ENCODE assay signal across 9 mouse cellular contexts in the genomic region with DNA sequence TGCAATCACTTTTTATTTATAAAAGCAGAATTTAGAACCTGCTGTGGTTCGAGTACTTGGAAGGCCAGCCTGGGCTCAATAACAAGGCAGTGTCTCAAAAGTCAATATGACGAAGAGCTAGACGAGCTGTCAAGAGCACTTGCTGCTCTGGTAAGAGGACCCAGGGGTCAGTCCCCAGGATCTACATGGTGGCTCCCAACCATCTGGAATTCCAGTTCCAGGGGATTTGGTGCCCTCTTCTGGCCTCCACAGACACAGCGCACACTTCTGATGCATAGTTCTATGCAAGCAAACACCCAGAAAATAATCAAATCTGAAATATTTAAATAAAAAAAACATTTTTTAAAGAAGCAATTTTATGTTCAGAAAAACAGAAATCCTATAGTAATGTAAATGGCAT. TPM values are rescaled to one million over a fixed set of nuclear protein-coding genes. Genes with fewer than 3 reads are reported as not detected.
DNase-seq lines count a peak whose midpoint lies in the region; ATAC-seq and TF ChIP-seq lines count a peak whose summit lies in the region.
"Had no signal": no experiment of that assay in that cellular context is flagged by ENCODE, and none has a peak within 500 bp of the region (broad histone marks: within the 10 kb centered on the region; RNA-seq: fewer than 3 reads in every experiment).

No protein-coding gene starts in this region.

- TF ChIP-seq EP300 in liver, embryonic 14.5 days (IDR thresholded peaks at IDR 0.05; ENCODE audit: low read depth), result no peak

- DNase-seq in cerebellum, postnatal 10 days, result peak; percentile 33 to 46
- DNase-seq in cerebellum, adult 8-10 months, result no peak
- DNase-seq in liver, embryonic 14.5 days (ENCODE audit: low read depth in 3 of 3, low spot score in 3 of 3), result no peak
- no peak for DNase-seq in liver, embryonic 11.5 days (ENCODE audit: low spot score)
- DNase-seq in retina, postnatal 1 day, result peak; percentile 35
- DNase-seq in frontal cortex, postnatal 10 days (ENCODE audit: low spot score in 2 of 2), result no peak

- H3K9ac ChIP-seq in liver, embryonic 14.5 days (replicated peaks), result no peak overlapping the region
- no peak overlapping the region for H3K9ac ChIP-seq in liver, embryonic 11.5 days (ENCODE audit: low read depth, low read length)
- no peak overlapping the region for H3K9ac ChIP-seq in heart, embryonic 11.5 days (ENCODE audit: low read depth, low read length)
- H3K9ac ChIP-seq: embryonic facial prominence, embryonic 12.5 days had no signal

- no peaks in the 10 kb centered on the region for H3K27me3 ChIP-seq in liver, embryonic 14.5 days (ENCODE audit: control insufficient read depth, insufficient read depth, low read length)
- no peaks in the 10 kb centered on the region for H3K27me3 ChIP-seq in liver, embryonic 11.5 days (replicated peaks; ENCODE audit: control insufficient read depth, insufficient read depth, low read length)
- H3K27me3 ChIP-seq in heart, embryonic 11.5 days (ENCODE audit: control insufficient read depth, insufficient read depth, low read length), result no peaks in the 10 kb centered on the region
- H3K27me3 ChIP-seq: embryonic facial prominence, embryonic 12.5 days had no signal

- WGBS in liver, embryonic 14.5 days (ENCODE audit: insufficient replicate concordance), result 83% methylated on average over 4 of the region's 4 CpGs
- WGBS in liver, embryonic 11.5 days, result 94% methylated on average over 4 of the region's 4 CpGs
- WGBS in heart, embryonic 11.5 days (ENCODE audit: insufficient replicate concordance), result 87% methylated on average over 4 of the region's 4 CpGs

- no peak overlapping the region for H3K4me3 ChIP-seq in liver, embryonic 14.5 days (ENCODE audit: insufficient read depth in 1 of 2, low read depth in 2 of 2, low read length in 2 of 2)
- no peak overlapping the region for H3K4me3 ChIP-seq in liver, embryonic 11.5 days (ENCODE audit: low read depth, low read length)
- H3K4me3 ChIP-seq in cortical plate, adult 2 months (ENCODE audit: insufficient read depth, low read length), result no peak overlapping the region
- H3K4me3 ChIP-seq in heart, embryonic 11.5 days (ENCODE audit: low read depth, low read length), result no peak overlapping the region
- H3K4me3 ChIP-seq: embryonic facial prominence, embryonic 12.5 days had no signal

- peaks cover 15% of the 10 kb centered on the region for H3K36me3 ChIP-seq in liver, embryonic 14.5 days (replicated peaks; ENCODE audit: control insufficient read depth, insufficient read depth, low read depth)
- peaks cover 10% of the 10 kb centered on the region for H3K36me3 ChIP-seq in liver, embryonic 11.5 days (ENCODE audit: control insufficient read depth, insufficient read depth, low read length)
- H3K36me3 ChIP-seq in heart, embryonic 11.5 days (ENCODE audit: control insufficient read depth, insufficient read depth, low read length), result peaks cover 9% of the 10 kb centered on the region; the same call in 1 of the 2 replicates

- H3K9me3 ChIP-seq in liver, embryonic 14.5 days (ENCODE audit: control insufficient read depth, low read length), result no peaks in the 10 kb centered on the region
- no peaks in the 10 kb centered on the region for H3K9me3 ChIP-seq in liver, embryonic 11.5 days (ENCODE audit: control insufficient read depth, low read length)
- H3K9me3 ChIP-seq in heart, embryonic 11.5 days (replicated peaks; ENCODE audit: control insufficient read depth, low read length), result no peaks in the 10 kb centered on the region
- H3K9me3 ChIP-seq: embryonic facial prominence, embryonic 12.5 days had no signal

- TF ChIP-seq POLR2A in cortical plate, adult 2 months (IDR thresholded peaks at IDR 0.05; ENCODE audit: extremely low read depth, insufficient read depth, low read length), result no peak

- ATAC-seq in liver, embryonic 14.5 days (ENCODE audit: insufficient read depth), result no peak
- no peak for ATAC-seq in liver, embryonic 11.5 days (replicated peaks; ENCODE audit: low FRiP score)
- ATAC-seq in heart, embryonic 11.5 days (replicated peaks; ENCODE audit: insufficient number of reproducible peaks, low FRiP score, low TSS enrichment), result no peak

- H3K27ac ChIP-seq in liver, embryonic 14.5 days, result no peak overlapping the region
- H3K27ac ChIP-seq in liver, embryonic 11.5 days (ENCODE audit: low read depth, low read length), result no peak overlapping the region
- H3K27ac ChIP-seq in cortical plate, adult 2 months (ENCODE audit: insufficient read depth, low read length), result no peak overlapping the region
- no peak overlapping the region for H3K27ac ChIP-seq in heart, embryonic 11.5 days (ENCODE audit: low read depth, low read length)

- H3K4me1 ChIP-seq in liver, embryonic 14.5 days (replicated peaks; ENCODE audit: control insufficient read depth in 2 of 2, insufficient read depth in 2 of 2, low read length in 1 of 2), result peaks cover 0 to 2% of the 10 kb centered on the region in 2 experiments; a peak in 1 of 4 replicates
- peaks cover 10% of the 10 kb centered on the region for H3K4me1 ChIP-seq in liver, embryonic 11.5 days (replicated peaks; ENCODE audit: control insufficient read depth, insufficient read depth, low read length)
- H3K4me1 ChIP-seq in cortical plate, adult 2 months (ENCODE audit: control insufficient read depth, insufficient read depth, low read length), result no peaks in the 10 kb centered on the region
- peaks cover 14% of the 10 kb centered on the region for H3K4me1 ChIP-seq in heart, embryonic 11.5 days (ENCODE audit: control insufficient read depth, insufficient read depth, low read length)

- H3K4me2 ChIP-seq in liver, embryonic 14.5 days (ENCODE audit: low read depth), result no peak overlapping the region
- no peak overlapping the region for H3K4me2 ChIP-seq in liver, embryonic 11.5 days
- H3K4me2 ChIP-seq in heart, embryonic 11.5 days, result no peak overlapping the region
- H3K4me2 ChIP-seq: embryonic facial prominence, embryonic 12.5 days had no signal

- peak; percentile 44 for TF ChIP-seq CTCF in liver, embryonic 14.5 days (IDR thresholded peaks at IDR 0.05; ENCODE audit: low read depth)
- peak; percentile 23; the same call in 1 of the 2 replicates for TF ChIP-seq CTCF in cortical plate, adult 2 months (IDR thresholded peaks at IDR 0.05; ENCODE audit: extremely low read depth, insufficient read depth, low read length)

RNA-seq across cellular contexts. Expression of a gene that starts 45.0 kb away (rescaled TPM):
- polyA plus RNA-seq in liver, embryonic 14.5 days (2012; rRNA removed), result 2.2 and 2.5 TPM in 2 replicates
- 2.0 and 2.8 TPM in 2 replicates for polyA plus RNA-seq in liver, embryonic 14.5 days (2014; fragmentation: Nextera tagmentation; extraction: Ambion mirVana)
- polyA plus RNA-seq in liver, embryonic 11.5 days (2014; fragmentation: Nextera tagmentation; extraction: Ambion mirVana), result 12.3 and 12.9 TPM in 2 replicates
- polyA plus RNA-seq in cortical plate, adult 2 months (2012; rRNA removed), result 5.2 and 5.4 TPM in 2 replicates
- polyA plus RNA-seq in heart, embryonic 11.5 days (2014; fragmentation: Nextera tagmentation; extraction: Ambion mirVana), result 7.9 and 8.9 TPM in 2 replicates

Comparison
In these comparisons a context has a peak if more than half of its experiments do, and no peak if none do; other contexts are left out.
1. DNase-seq: peak in cerebellum, postnatal 10 days (2 of 2) and retina, postnatal 1 day (single experiment); none in cerebellum, adult 8-10 months (single experiment), liver, embryonic 14.5 days (0 of 3), liver, embryonic 11.5 days (single experiment) and frontal cortex, postnatal 10 days (0 of 2).